Mouse (Mus musculus): ENCODE results near the gene Mepce.

Gene Mepce

GRCm38 (mm10) chr5:137738516-137738915 lies 48.9 kb downstream of the Mepce start:
- TF ChIP-seq POU5F1 (IDR thresholded peaks at IDR 0.05; ENCODE audit: borderline replicate concordance, low read length), result no peak
- TF ChIP-seq CTCF (conservative IDR thresholded peaks at IDR 0.05; ENCODE audit: low read length), result no peak
- TF ChIP-seq NANOG (IDR thresholded peaks at IDR 0.05; ENCODE audit: borderline replicate concordance, low read length), result no peak
- Histone ChIP-seq H3K4me1 (replicated peaks; ENCODE audit: low read depth, low read length) (peaks cover 77% of the 10 kb centered on the region), H3K27me3 (ENCODE audit: insufficient read depth, low read length) (no peaks in the 10 kb centered on the region), H3K36me3 (ENCODE audit: insufficient read depth, low read length) (peaks cover 25% of the 10 kb centered on the region), H3K9me3 (ENCODE audit: low read length) (no peaks in the 10 kb centered on the region), H3K4me3 (replicated peaks; ENCODE audit: low read length) (no peak overlapping the region)

- Histone ChIP-seq H3K4me3 (replicated peaks; ENCODE audit: low read length) (no peak overlapping the region), H3K4me1 (replicated peaks; ENCODE audit: low read depth, low read length) (peaks cover 76% of the 10 kb centered on the region), H3K27me3 (ENCODE audit: insufficient read depth, low read length) (peaks cover under 1% of the 10 kb centered on the region; the same call in 1 of the 2 replicates), H3K36me3 (ENCODE audit: insufficient read depth, low read length) (peaks cover 31% of the 10 kb centered on the region), H3K9me3 (ENCODE audit: low read length) (no peaks in the 10 kb centered on the region)
- TF ChIP-seq POU5F1 (IDR thresholded peaks at IDR 0.05; ENCODE audit: borderline replicate concordance, low read length) (no peak), NANOG (IDR thresholded peaks at IDR 0.05; ENCODE audit: borderline replicate concordance, low read length) (no peak), CTCF (conservative IDR thresholded peaks at IDR 0.05; ENCODE audit: low read length) (no peak)
Observed at GRCm38 (mm10) chr5:137737400-137737940, 50.0 kb downstream of the Mepce start.

GRCm38 (mm10) chr5:137734289-137735061 lies 53.0 kb downstream of the Mepce start:
- no peaks in the 10 kb centered on the region for H3K9me3 ChIP-seq (ENCODE audit: low read length)
- TF ChIP-seq NANOG (IDR thresholded peaks at IDR 0.05; ENCODE audit: borderline replicate concordance, low read length) (no peak), POU5F1 (IDR thresholded peaks at IDR 0.05; ENCODE audit: borderline replicate concordance, low read length) (no peak), CTCF (conservative IDR thresholded peaks at IDR 0.05; ENCODE audit: low read length) (no peak)
- peaks cover 34% of the 10 kb centered on the region for H3K36me3 ChIP-seq (ENCODE audit: insufficient read depth, low read length)
- H3K4me3 ChIP-seq (replicated peaks; ENCODE audit: low read length), result 0 out of 2 replicates have a peak overlapping the region, but pooled peaks have one; percentile 46
- H3K27me3 ChIP-seq (ENCODE audit: insufficient read depth, low read length), result peaks cover 15% of the 10 kb centered on the region
- H3K4me1 ChIP-seq (replicated peaks; ENCODE audit: low read depth, low read length), result peaks cover 76% of the 10 kb centered on the region

- peaks cover 15% of the 10 kb centered on the region for H3K27me3 ChIP-seq (ENCODE audit: insufficient read depth, low read length)
- TF ChIP-seq POU5F1 (IDR thresholded peaks at IDR 0.05; ENCODE audit: borderline replicate concordance, low read length) (no peak), CTCF (conservative IDR thresholded peaks at IDR 0.05; ENCODE audit: low read length) (no peak), NANOG (IDR thresholded peaks at IDR 0.05; ENCODE audit: borderline replicate concordance, low read length) (no peak)
- H3K4me1 ChIP-seq (replicated peaks; ENCODE audit: low read depth, low read length), result peaks cover 69% of the 10 kb centered on the region
- H3K36me3 ChIP-seq (ENCODE audit: insufficient read depth, low read length), result peaks cover 34% of the 10 kb centered on the region
- H3K9me3 ChIP-seq (ENCODE audit: low read length), result no peaks in the 10 kb centered on the region
- no peak overlapping the region for H3K4me3 ChIP-seq (replicated peaks; ENCODE audit: low read length)
Observed at GRCm38 (mm10) chr5:137733638-137734288, 53.7 kb downstream of the Mepce start.
